In genomic region chr4:67477264-67477845, GRCm38 (mm10) we compare ENCODE assay signal across 8 mouse cellular contexts.
A peak's percentile ranks its signal among the peaks of the same experiment; 100 is the strongest.
DNase-seq lines count a peak whose midpoint lies in the region; ATAC-seq and TF ChIP-seq lines count a peak whose summit lies in the region.

No protein-coding gene starts in this region.

- no peak for TF ChIP-seq EP300 in liver, embryonic 14.5 days (IDR thresholded peaks at IDR 0.05; ENCODE audit: low read depth)

- peak; percentile 95 for ATAC-seq in cerebellum, adult (ENCODE audit: insufficient number of reproducible peaks, low FRiP score, low TSS enrichment)
- peak; percentile 95 for ATAC-seq in forebrain, embryonic 14.5 days
- ATAC-seq in liver, embryonic 14.5 days (ENCODE audit: insufficient read depth): no peak

- no peaks in the 10 kb centered on the region for H3K4me1 ChIP-seq in forebrain, embryonic 14.5 days (ENCODE audit: control insufficient read depth, insufficient read depth, low read length)
- H3K4me1 ChIP-seq in liver, embryonic 14.5 days (replicated peaks; ENCODE audit: control insufficient read depth in 2 of 2, insufficient read depth in 2 of 2, low read length in 1 of 2): no peaks in the 10 kb centered on the region

- no peak overlapping the region for H3K9ac ChIP-seq in forebrain, embryonic 14.5 days (ENCODE audit: low read length)
- no peak overlapping the region for H3K9ac ChIP-seq in liver, embryonic 14.5 days (replicated peaks)

- H3K36me3 ChIP-seq in forebrain, embryonic 14.5 days (ENCODE audit: control insufficient read depth, insufficient read depth, low read length): no peaks in the 10 kb centered on the region
- H3K36me3 ChIP-seq in liver, embryonic 14.5 days (replicated peaks; ENCODE audit: control insufficient read depth, insufficient read depth, low read depth): no peaks in the 10 kb centered on the region

- H3K27me3 ChIP-seq in forebrain, embryonic 14.5 days (replicated peaks; ENCODE audit: control insufficient read depth, insufficient read depth, low read length): no peaks in the 10 kb centered on the region
- H3K27me3 ChIP-seq in liver, embryonic 14.5 days (ENCODE audit: control insufficient read depth, insufficient read depth, low read length): no peaks in the 10 kb centered on the region

- no peaks in the 10 kb centered on the region for H3K9me3 ChIP-seq in forebrain, embryonic 14.5 days (replicated peaks; ENCODE audit: control insufficient read depth, low read length)
- no peaks in the 10 kb centered on the region for H3K9me3 ChIP-seq in liver, embryonic 14.5 days (ENCODE audit: control insufficient read depth, low read length)

- H3K4me3 ChIP-seq in forebrain, embryonic 14.5 days (ENCODE audit: low read depth, low read length): no peak overlapping the region
- H3K4me3 ChIP-seq in liver, embryonic 14.5 days (ENCODE audit: insufficient read depth in 1 of 2, low read depth in 2 of 2, low read length in 2 of 2): no peak overlapping the region

- TF ChIP-seq CTCF in liver, embryonic 14.5 days (IDR thresholded peaks at IDR 0.05; ENCODE audit: low read depth): peak; percentile 38

- H3K4me2 ChIP-seq in forebrain, embryonic 14.5 days (ENCODE audit: low read length): no peak overlapping the region
- no peak overlapping the region for H3K4me2 ChIP-seq in liver, embryonic 14.5 days (ENCODE audit: low read depth)

- intact Hi-C loops in heart, postnatal 25 days (cut with DNase I): loop anchor here (10.0 kb wide), 1 partner anchor 1367 kb away; no protein-coding TSS in a partner anchor

- peak; percentile 7 for DNase-seq in heart, postnatal 4 days
- no peak for DNase-seq in heart, postnatal 25 days (ENCODE audit: low spot score)
- DNase-seq in forebrain, embryonic 14.5 days (ENCODE audit: low spot score): peak; percentile 90
- peak; percentile 13 for DNase-seq in kidney, postnatal 10 days
- no peak for DNase-seq in liver, embryonic 14.5 days (ENCODE audit: low read depth in 3 of 3, low spot score in 3 of 3)
- DNase-seq in right cerebral cortex, adult 18-20 months: peak; percentile 52
- no peak for DNase-seq in spleen, postnatal 4 days (ENCODE audit: low spot score in 2 of 2)

- 8% methylated on average over 6 of the region's 6 CpGs for WGBS in forebrain, embryonic 14.5 days
- WGBS in liver, embryonic 14.5 days (ENCODE audit: insufficient replicate concordance): 13% methylated on average over 6 of the region's 6 CpGs

- H3K27ac ChIP-seq in forebrain, embryonic 14.5 days (ENCODE audit: low read depth, low read length): no peak overlapping the region
- H3K27ac ChIP-seq in liver, embryonic 14.5 days: no peak overlapping the region

Comparison
In these comparisons a context has a peak if more than half of its experiments do, and no peak if none do; other contexts are left out.
1. DNase-seq: peak in heart, postnatal 4 days (single experiment), forebrain, embryonic 14.5 days (single experiment), kidney, postnatal 10 days (single experiment) and right cerebral cortex, adult 18-20 months (single experiment); none in heart, postnatal 25 days (single experiment), liver, embryonic 14.5 days (0 of 3) and spleen, postnatal 4 days (0 of 2).